Mouse (Mus musculus) E14TG2a.4 (cell line): ENCODE measurements around the gene Scamp1.
A peak's percentile ranks its signal among the peaks of the same experiment; 100 is the strongest.

Source experiments
- H3K27me3 ChIP-seq: 2 replicates; pipeline ENCODE4 v1.6.1; 2014; ENCODE audit warnings: low read length, control low read depth; ENCODE audit not compliant: insufficient read depth
- H3K36me3 ChIP-seq: 2 replicates; pipeline ENCODE4 v1.6.1; 2014; ENCODE audit warnings: low read length, control low read depth; ENCODE audit not compliant: insufficient read depth
- H3K4me1 ChIP-seq: replicated peaks from 2 replicates; pipeline ENCODE4 v1.6.1; 2014; ENCODE audit warnings: low read depth, low read length, control low read depth
- H3K4me3 ChIP-seq: replicated peaks from 2 replicates; pipeline ENCODE4 v1.5.1; 2014; ENCODE audit warnings: mild to moderate bottlenecking, low read length
- H3K9me3 ChIP-seq: 2 replicates; pipeline ENCODE4 v1.6.1; 2014; ENCODE audit warnings: low read length, control low read depth
- CTCF ChIP-seq: conservative IDR thresholded peaks from 2 replicates; pipeline ENCODE4 v1.5.1; 2014; ENCODE audit warnings: low read length
- NANOG ChIP-seq: IDR thresholded peaks from 2 replicates; pipeline ENCODE4 v1.6.1; 2014; ENCODE audit warnings: borderline replicate concordance, low read length, mixed read lengths
- POU5F1 ChIP-seq: IDR thresholded peaks from 2 replicates; pipeline ENCODE4 v1.6.1; 2014; ENCODE audit warnings: low read length, borderline replicate concordance

The Scamp1 gene

GRCm38 (mm10) chr13:94308279-94308678 lies 22.6 kb upstream of the Scamp1 start:
- H3K4me1 ChIP-seq, result peaks cover 16% of the 10 kb centered on the region
- no peaks in the 10 kb centered on the region for H3K36me3 ChIP-seq
- no peak for TF ChIP-seq CTCF
- no peak for TF ChIP-seq POU5F1
- TF ChIP-seq NANOG, result no peak
- H3K4me3 ChIP-seq, result no peak overlapping the region
- peaks cover 13% of the 10 kb centered on the region for H3K9me3 ChIP-seq
- H3K27me3 ChIP-seq, result peaks cover 4% of the 10 kb centered on the region; the same call in 1 of the 2 replicates

- H3K27me3 ChIP-seq, result peaks cover 4% of the 10 kb centered on the region; the same call in 1 of the 2 replicates
- no peaks in the 10 kb centered on the region for H3K36me3 ChIP-seq
- H3K4me3 ChIP-seq, result no peak overlapping the region
- H3K4me1 ChIP-seq, result peaks cover 16% of the 10 kb centered on the region
- TF ChIP-seq CTCF (no peak), POU5F1 (no peak), NANOG (no peak)
- peaks cover 6% of the 10 kb centered on the region for H3K9me3 ChIP-seq
Observed at GRCm38 (mm10) chr13:94307531-94307930, 21.9 kb upstream of the Scamp1 start.

DNA sequence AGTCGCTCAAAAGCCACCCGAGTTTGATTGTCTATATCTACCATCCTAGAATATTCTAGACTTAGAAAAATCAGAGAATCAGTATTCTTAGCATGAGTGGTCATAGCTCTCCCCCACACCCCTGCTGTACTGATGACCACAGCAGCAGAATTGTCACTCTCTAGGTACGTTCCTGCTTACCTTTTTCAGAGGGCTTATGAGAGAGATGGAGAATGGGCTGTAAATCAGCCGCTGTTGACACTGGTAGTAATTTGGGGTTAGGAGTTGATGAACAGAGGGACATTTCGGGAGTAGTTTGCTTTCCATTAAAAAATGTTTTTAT lies 21.3 kb upstream of the Scamp1 start:
- Histone ChIP-seq H3K4me1 (peaks cover 16% of the 10 kb centered on the region), H3K27me3 (peaks cover 4% of the 10 kb centered on the region; the same call in 1 of the 2 replicates), H3K9me3 (no peaks in the 10 kb centered on the region), H3K4me3 (peak overlapping the region; percentile 46), H3K36me3 (no peaks in the 10 kb centered on the region)
- TF ChIP-seq POU5F1 (no peak), CTCF (no peak), NANOG (no peak)

DNA sequence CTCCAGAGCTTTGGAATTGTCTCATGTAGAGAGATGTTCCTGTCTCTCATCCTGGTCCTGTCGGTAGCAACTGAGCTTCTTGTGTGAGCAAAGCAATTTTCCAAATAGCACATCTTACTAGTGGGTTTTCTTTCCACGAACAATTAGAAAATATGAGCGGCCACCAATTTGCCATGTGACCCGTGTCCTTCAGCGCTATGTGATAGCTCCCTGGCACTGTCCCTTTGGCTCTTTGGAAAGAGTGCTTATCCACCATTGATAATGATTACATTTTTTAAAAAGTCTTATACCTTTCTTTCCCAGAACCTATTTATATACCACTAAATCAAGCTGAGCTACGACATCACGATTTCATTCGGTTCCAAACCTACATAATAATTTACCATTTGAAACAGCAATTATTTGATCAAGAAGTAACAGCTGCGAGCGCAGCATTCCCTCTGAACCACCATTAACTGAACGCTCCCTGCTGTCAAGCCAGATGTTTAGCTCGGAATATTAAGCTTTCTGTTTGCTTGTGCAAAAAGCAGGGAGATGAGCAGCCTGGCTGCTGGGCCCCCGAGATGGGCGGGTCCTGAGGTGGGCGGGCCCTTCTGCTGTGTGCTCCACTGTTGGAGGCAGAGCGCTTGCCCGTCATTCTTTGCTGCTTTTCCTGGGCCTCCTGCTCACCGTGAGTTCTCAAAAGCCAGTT lies 20.8 kb upstream of the Scamp1 start:
- Histone ChIP-seq H3K36me3 (no peaks in the 10 kb centered on the region), H3K4me1 (peaks cover 16% of the 10 kb centered on the region), H3K27me3 (peaks cover 4% of the 10 kb centered on the region; the same call in 1 of the 2 replicates), H3K9me3 (no peaks in the 10 kb centered on the region), H3K4me3 (peak overlapping the region; percentile 46; the same call in 1 of the 2 replicates)
- no peak for TF ChIP-seq CTCF
- no peak for TF ChIP-seq POU5F1
- TF ChIP-seq NANOG, result no peak

DNA sequence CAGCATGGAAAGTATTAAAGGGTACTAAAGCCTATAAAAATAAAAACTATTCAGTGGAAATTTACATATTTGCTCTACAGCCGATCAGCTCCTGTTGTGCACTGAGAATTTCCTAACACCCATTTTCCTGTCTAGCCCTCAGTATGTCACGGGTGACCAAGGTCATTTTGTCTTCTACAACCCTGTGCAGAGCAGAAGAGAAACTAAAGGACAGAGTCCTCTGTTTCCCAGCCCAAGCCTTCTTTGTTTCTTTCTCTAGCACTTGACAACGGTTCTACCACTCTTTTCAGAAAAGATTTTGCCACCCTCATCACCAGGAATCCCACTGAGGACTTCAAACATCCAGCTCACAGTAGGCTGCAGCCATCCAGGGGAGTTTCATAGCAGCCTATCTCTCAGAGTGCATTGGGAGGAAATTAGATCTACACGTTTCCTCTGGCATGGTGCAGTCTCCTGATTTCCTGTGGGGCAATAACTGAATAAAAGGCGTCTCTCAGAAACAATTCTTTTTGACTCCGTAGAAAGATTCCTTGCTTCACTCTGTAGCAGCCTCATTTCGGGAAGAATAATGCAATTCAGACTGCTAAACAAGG lies 15.4 kb upstream of the Scamp1 start:
- H3K4me1 ChIP-seq, result 0 out of 2 replicates have a peak, but pooled peaks cover 4% of the 10 kb centered on the region
- H3K36me3 ChIP-seq, result no peaks in the 10 kb centered on the region
- H3K27me3 ChIP-seq, result peaks cover 6% of the 10 kb centered on the region
- no peak overlapping the region for H3K4me3 ChIP-seq
- H3K9me3 ChIP-seq, result no peaks in the 10 kb centered on the region
- TF ChIP-seq POU5F1, result no peak
- TF ChIP-seq CTCF, result no peak
- TF ChIP-seq NANOG, result no peak

DNA sequence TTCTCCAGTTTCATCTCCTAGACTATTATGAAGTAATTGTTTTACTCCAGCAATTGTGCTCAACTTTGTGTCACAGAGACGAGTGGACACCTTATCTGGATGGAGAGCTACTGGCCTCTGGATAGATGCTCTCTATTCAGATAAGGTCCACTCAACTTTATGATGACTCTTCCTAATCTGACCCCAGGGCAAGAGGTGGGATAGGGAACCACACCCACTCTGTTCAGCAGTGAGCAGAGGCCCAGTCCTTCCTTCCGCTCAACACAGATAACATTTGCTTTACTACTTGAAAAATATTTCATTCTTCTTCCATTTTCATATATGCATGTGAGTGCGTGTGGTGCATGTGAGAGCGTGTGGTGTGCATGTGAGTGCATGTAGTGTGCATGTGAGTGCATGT lies 14.6 kb upstream of the Scamp1 start:
- TF ChIP-seq POU5F1, result no peak
- TF ChIP-seq NANOG, result no peak
- no peak for TF ChIP-seq CTCF
- Histone ChIP-seq H3K4me3 (no peak overlapping the region), H3K4me1 (no peaks in the 10 kb centered on the region), H3K9me3 (no peaks in the 10 kb centered on the region), H3K36me3 (no peaks in the 10 kb centered on the region), H3K27me3 (peaks cover 5% of the 10 kb centered on the region)

- no peak for TF ChIP-seq NANOG
- TF ChIP-seq CTCF, result no peak
- TF ChIP-seq POU5F1, result no peak
- Histone ChIP-seq H3K9me3 (no peaks in the 10 kb centered on the region), H3K27me3 (peaks cover 13% of the 10 kb centered on the region)
Observed at GRCm38 (mm10) chr13:94298401-94298800, 12.7 kb upstream of the Scamp1 start.

GRCm38 (mm10) chr13:94296371-94296770 lies 10.7 kb upstream of the Scamp1 start:
- no peaks in the 10 kb centered on the region for H3K9me3 ChIP-seq
- peaks cover 13% of the 10 kb centered on the region for H3K27me3 ChIP-seq
- TF ChIP-seq POU5F1 (no peak), CTCF (no peak), NANOG (no peak)
- no peak overlapping the region for H3K4me3 ChIP-seq
- H3K36me3 ChIP-seq, result no peaks in the 10 kb centered on the region
- H3K4me1 ChIP-seq, result no peaks in the 10 kb centered on the region

More at GRCm38 (mm10) chr13:94298401-94298800, 12.7 kb upstream of the Scamp1 start:
- no peak overlapping the region for H3K4me3 ChIP-seq
- H3K4me1 ChIP-seq, result no peaks in the 10 kb centered on the region
- H3K36me3 ChIP-seq, result no peaks in the 10 kb centered on the region
